Mouse (Mus musculus) heart, embryonic 13.5 days (tissue): ENCODE results near the gene Olfr71. TPM values are rescaled to one million over a fixed set of nuclear protein-coding genes. Genes with fewer than 3 reads are reported as not detected.

Source experiments
- ATAC-seq: fragments of 200-750 bp; cut with Nextera tagmentation; 2 replicates; pipeline ENCODE4 v1.8.0; 2017; ENCODE audit warnings: moderate TSS enrichment; ENCODE audit not compliant: insufficient number of reproducible peaks, low FRiP score, low TSS enrichment; ENCODE audit errors: extremely low read depth
- H3K27ac ChIP-seq: fragments of 300-500 bp; sonication (generic); replicated peaks from 2 replicates; pipeline ENCODE4 v1.5.1; 2015; ENCODE audit warnings: moderate library complexity, mild to moderate bottlenecking, inconsistent platforms
- H3K27me3 ChIP-seq: fragments of 300-500 bp; sonication (generic); replicated peaks from 2 replicates; pipeline ENCODE4 v1.6.1; 2015; ENCODE audit warnings: mild to moderate bottlenecking, inconsistent platforms
- H3K36me3 ChIP-seq: fragments of 300-500 bp; sonication (generic); 2 replicates; pipeline ENCODE4 v1.6.1; 2015; ENCODE audit warnings: mild to moderate bottlenecking, inconsistent platforms
- H3K4me1 ChIP-seq: fragments of 300-500 bp; sonication (generic); 2 replicates; pipeline ENCODE4 v1.6.1; 2015; ENCODE audit warnings: inconsistent platforms
- H3K4me2 ChIP-seq: fragments of 300-500 bp; sonication (generic); 2 replicates; pipeline ENCODE4 v1.6.1; 2015; ENCODE audit warnings: inconsistent platforms, mild to moderate bottlenecking, moderate library complexity
- H3K4me3 ChIP-seq: fragments of 300-500 bp; sonication (generic); 2 replicates; pipeline ENCODE4 v1.5.1; 2015; ENCODE audit warnings: moderate library complexity, mild to moderate bottlenecking, inconsistent platforms
- H3K9ac ChIP-seq: fragments of 300-500 bp; sonication (generic); 2 replicates; pipeline ENCODE4 v1.6.1; 2015; ENCODE audit warnings: inconsistent platforms, mild to moderate bottlenecking, moderate library complexity
- H3K9me3 ChIP-seq: fragments of 300-500 bp; sonication (generic); 2 replicates; pipeline ENCODE4 v1.6.1; 2016; ENCODE audit warnings: inconsistent platforms
- WGBS: fragments of 180-500 bp; shearing (Covaris S2); methylation state at CpG from one replicate; pipeline ENCODE4 v1.1.7; 2015; ENCODE audit warnings: mixed read lengths; 5-methylcytosine and 5-hydroxymethylcytosine counted together
- polyA plus RNA-seq: library from polyadenylated mRNA; unstranded; fragments of >200 nt; fragmentation: Nextera tagmentation; extraction: Ambion mirVana; gene quantifications from 2 replicates; pipeline ENCODE4 v1.2.1, GENCODE M21; 2015

Gene Olfr71
- polyA plus RNA-seq, 1 experiment from 2014 or later, result not detected

DNA sequence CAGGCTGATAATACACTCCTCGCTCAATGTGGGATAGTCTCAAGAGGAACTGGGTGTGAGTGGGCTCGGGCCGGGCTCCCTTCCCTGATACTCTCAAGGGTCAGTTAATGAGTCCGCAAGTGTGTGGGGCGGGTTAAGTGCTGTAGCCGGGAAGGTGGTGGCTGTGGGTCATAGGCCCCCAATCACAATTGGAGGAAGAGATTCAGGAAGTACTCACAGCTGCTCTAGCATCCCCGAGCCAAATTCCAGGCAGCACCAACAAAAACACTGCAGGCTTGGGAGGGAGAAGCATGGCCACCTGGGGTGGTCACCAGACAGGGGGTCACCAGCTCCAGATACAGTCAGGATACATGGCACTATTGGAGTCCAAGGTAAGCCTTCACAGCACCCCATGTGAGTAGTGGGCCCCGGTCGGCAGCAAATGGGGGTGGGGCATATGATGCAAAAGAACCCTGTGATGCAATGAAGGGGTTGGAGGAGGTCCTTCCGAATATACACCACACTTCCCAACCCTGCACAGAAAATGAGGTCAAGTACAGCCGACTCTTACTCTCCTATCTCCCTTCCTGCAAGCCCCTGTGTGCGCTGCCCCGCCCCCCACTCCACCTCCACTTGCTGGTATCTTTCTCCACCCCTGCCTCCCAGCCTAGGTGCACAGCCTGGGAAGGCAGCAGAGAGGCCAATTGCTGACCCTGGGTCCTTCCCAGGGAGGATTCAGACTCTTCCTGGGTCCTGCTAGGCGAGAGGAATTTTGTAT, 19.9 kb upstream of the Olfr71 start, which contains the start of gene Spaar:
Gene Spaar, plus strand, starts transcription at position 241 of the 757 bp plus-strand sequence.
- no peak for ATAC-seq

DNA sequence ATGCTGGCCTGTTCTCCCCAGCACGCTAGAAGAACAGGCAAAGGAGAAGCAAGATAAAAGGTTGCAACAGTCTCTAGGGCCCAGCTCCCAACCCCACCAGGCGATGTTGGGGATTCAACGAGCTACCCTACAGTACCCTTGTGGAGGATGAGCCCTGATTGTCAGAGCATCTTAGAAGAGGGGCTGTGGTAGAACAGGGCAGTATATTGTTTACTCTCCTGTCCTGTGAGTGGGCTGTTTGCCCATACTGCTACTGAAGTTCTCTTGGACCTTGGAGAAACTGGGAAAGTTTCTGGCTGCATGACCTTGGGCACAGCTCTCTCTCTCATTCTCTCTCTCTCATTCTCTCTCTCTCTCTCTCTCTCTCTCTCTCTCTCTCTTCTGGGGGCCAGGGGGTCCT, 19.1 kb upstream of the Olfr71 start:
- Histone ChIP-seq H3K9me3 (no peaks in the 10 kb centered on the region), H3K36me3 (no peaks in the 10 kb centered on the region), H3K9ac (peak overlapping the region; percentile 41; the same call in 1 of the 2 replicates), H3K4me3 (no peak overlapping the region), H3K27me3 (no peaks in the 10 kb centered on the region), H3K4me2 (peak overlapping the region; percentile 23), H3K27ac (peak overlapping the region; percentile 85), H3K4me1 (peaks cover 79% of the 10 kb centered on the region)
- ATAC-seq, result no peak
- 24% methylated on average over 3 of the region's 3 CpGs for WGBS

More for the DNA sequence above, 19.9 kb upstream of the Olfr71 start, which contains the start of gene Spaar:
- H3K36me3 ChIP-seq, result no peaks in the 10 kb centered on the region
- peak within 1 kb of the TSS; percentile 41; the same call in 1 of the 2 replicates for H3K9ac ChIP-seq
- H3K4me3 ChIP-seq, result no peak within 1 kb of the TSS
- H3K9me3 ChIP-seq, result no peaks in the 10 kb centered on the region
- peaks cover 79% of the 10 kb centered on the region for H3K4me1 ChIP-seq
- H3K27me3 ChIP-seq, result no peaks in the 10 kb centered on the region
- peak within 1 kb of the TSS; percentile 23 for H3K4me2 ChIP-seq
- peak within 1 kb of the TSS; percentile 85 for H3K27ac ChIP-seq
- 25% methylated on average over 14 of the region's 14 CpGs for WGBS

DNA sequence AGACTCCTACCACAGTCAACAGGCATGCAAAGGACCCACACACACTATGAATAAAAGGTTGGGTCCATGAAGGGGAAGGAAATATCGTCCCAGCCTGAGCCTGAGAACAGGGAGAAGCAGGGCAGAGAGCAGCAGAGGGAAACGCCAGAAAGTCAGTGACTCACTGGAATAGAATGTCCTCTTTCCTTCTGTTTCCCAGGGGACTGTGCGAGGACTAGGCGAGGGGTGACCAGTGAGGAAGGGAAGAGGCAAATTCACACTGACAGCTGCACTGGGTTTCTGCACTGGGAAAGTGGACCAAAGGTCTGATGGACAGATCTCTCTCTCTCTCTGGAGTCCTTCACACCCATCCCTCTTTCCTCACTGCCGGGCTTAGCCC, 18.5 kb upstream of the Olfr71 start:
- H3K4me1 ChIP-seq, result peaks cover 76% of the 10 kb centered on the region
- ATAC-seq, result no peak; the same call in 1 of the 2 replicates
- no peaks in the 10 kb centered on the region for H3K27me3 ChIP-seq
- H3K9me3 ChIP-seq, result no peaks in the 10 kb centered on the region
- peak overlapping the region; percentile 23 for H3K4me2 ChIP-seq
- H3K9ac ChIP-seq, result peak overlapping the region; percentile 41
- 5% methylated on average over 5 of the region's 5 CpGs for WGBS
- no peak overlapping the region for H3K4me3 ChIP-seq
- no peaks in the 10 kb centered on the region for H3K36me3 ChIP-seq
- peak overlapping the region; percentile 85 for H3K27ac ChIP-seq

DNA sequence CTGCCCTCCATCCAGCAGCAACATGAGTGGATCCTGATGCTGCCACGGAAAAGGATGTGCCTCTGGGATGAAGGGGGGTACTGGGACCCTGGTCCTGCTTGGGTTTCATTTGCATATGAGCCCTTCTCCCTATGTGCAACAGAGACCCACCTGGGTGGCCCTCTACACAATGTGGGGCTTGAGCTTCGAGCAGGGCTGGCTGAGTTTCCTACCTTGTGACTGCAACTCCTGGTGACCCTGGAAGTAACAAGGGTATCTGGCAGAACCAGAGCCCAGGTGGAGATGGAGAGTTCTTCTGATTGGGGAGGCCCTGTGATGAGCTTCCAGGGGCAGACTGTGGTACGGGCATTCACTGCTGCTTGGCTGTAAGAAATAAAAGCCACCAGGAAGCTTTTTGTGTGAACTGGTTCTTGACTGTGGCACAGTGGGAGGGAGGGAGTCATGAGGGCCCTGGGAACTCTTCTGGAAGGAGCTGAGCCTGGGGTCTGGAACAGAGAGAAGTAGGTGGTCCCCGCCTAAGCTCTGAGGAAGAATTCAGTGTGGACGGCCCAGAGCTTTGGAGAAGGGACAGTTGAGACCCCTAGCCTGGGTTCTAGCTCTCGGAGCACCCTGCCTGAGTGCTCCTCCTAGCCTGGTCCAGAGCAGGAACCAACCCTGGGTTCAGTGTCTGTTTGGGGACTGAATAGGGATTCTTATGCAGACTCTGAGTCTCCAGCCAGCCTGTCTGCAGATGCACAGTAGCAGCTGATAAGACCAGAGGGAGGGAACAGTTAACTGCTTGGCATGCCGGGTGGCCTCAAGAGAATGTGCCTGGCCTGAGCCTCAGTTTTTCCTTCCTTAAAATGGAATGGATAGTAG, 17.9 kb upstream of the Olfr71 start:
- H3K9me3 ChIP-seq, result no peaks in the 10 kb centered on the region
- 49% methylated on average over 7 of the region's 7 CpGs for WGBS
- no peak overlapping the region for H3K4me3 ChIP-seq
- H3K9ac ChIP-seq, result peak overlapping the region; percentile 41
- no peaks in the 10 kb centered on the region for H3K27me3 ChIP-seq
- no peak for ATAC-seq
- no peaks in the 10 kb centered on the region for H3K36me3 ChIP-seq
- H3K27ac ChIP-seq, result peak overlapping the region; percentile 85
- peaks cover 70% of the 10 kb centered on the region for H3K4me1 ChIP-seq
- H3K4me2 ChIP-seq, result peak overlapping the region; percentile 23; the same call in 1 of the 2 replicates

DNA sequence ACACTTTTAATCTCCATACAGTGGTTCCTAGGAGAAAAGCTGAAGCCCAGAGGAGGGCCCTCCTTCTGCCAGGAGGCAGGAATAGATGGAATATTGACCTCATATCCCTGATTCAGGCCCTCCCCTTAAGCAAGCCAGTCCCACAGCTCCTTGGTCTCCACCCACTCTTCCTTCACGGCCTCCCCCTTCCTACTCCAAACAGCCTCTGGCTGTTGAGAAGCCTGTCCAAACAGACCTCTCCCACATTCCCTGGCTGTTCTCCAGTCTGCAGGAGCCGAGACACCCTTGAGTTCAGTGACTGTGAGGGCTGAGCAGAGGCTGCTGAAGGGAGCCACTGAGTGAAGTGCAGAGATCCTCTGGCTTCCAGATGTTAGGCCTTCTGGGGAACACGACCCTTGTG, 16.9 kb upstream of the Olfr71 start, which contains the start of gene Hrct1:
Gene Hrct1, plus strand, starts transcription at position 194 of the 400 bp plus-strand sequence.
- Histone ChIP-seq H3K36me3 (no peaks in the 10 kb centered on the region), H3K9ac (peak within 1 kb of the TSS; percentile 41), H3K4me1 (peaks cover 61% of the 10 kb centered on the region), H3K27me3 (no peaks in the 10 kb centered on the region), H3K9me3 (no peaks in the 10 kb centered on the region), H3K27ac (peak within 1 kb of the TSS; percentile 85), H3K4me3 (no peak within 1 kb of the TSS), H3K4me2 (no peak within 1 kb of the TSS)
- WGBS, result 22% methylated on average over 3 of the region's 3 CpGs
- ATAC-seq, result peak; percentile 41; the same call in 1 of the 2 replicates

DNA sequence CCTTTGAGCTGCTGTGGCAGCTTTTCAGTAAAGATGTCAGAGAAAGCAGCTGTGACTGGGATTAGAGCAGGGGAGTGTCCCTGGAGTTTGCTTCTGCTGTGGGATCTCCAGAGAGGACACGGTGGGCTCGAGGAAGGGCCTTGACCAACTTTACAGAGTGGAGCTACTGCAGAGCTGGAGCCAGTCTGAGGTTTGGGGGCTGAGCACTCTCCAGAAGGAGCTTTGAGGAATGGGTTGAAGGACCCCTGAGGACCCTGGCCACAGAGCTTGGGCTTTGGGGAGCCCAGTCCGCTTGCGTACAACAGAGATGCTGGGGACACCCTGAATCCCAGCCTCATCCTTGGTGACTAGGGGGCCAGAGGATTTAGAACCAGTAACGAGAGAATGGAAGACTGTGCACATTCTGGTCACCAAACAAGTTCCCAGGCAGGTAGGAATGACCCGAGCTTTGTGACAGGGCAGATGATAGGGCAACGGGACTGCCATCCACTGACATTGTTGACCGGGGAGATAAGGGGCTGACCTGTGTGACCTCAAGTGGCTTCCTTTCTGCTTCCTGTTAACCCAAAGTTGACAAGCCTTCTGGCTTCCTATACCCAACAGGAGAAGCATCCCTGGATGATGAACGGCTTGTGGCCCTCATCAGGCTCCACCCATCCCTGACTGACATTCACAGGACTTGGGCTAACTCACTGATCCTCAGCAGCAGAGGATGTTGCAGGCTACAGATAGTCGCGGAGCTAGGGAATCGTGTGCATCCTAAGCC, 16.4 kb upstream of the Olfr71 start:
- Histone ChIP-seq H3K9ac (no peak overlapping the region), H3K9me3 (no peaks in the 10 kb centered on the region), H3K4me1 (peaks cover 55% of the 10 kb centered on the region), H3K27me3 (no peaks in the 10 kb centered on the region), H3K4me2 (no peak overlapping the region), H3K4me3 (no peak overlapping the region), H3K27ac (peak overlapping the region; percentile 85), H3K36me3 (no peaks in the 10 kb centered on the region)
- ATAC-seq, result no peak
- 45% methylated on average over 12 of the region's 12 CpGs for WGBS

DNA sequence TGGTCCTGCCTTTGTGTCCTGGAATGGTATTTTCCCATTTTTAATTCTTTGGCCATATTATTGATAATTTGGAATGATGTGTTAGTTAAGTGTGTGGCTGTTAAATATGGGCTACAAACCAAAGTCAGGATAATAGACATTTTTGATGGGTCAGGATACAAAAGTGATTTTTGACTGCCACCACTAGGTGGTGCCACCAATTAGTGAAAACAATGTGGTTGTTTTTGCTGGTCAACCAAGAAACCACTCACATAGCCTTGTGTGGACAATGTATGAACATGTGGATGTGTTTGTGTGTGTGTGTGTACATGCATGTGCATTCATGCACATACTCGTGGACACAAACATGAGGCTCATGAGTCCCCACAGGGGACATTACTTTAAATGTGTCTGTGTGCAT, 14.7 kb upstream of the Olfr71 start:
- H3K27ac ChIP-seq, result no peak overlapping the region
- peaks cover 50% of the 10 kb centered on the region for H3K4me1 ChIP-seq
- H3K9me3 ChIP-seq, result no peaks in the 10 kb centered on the region
- H3K4me2 ChIP-seq, result no peak overlapping the region
- WGBS, result 10% methylated on average over 1 of the region's 1 CpGs
- no peaks in the 10 kb centered on the region for H3K36me3 ChIP-seq
- H3K27me3 ChIP-seq, result no peaks in the 10 kb centered on the region
- no peak for ATAC-seq
- no peak overlapping the region for H3K9ac ChIP-seq
- H3K4me3 ChIP-seq, result no peak overlapping the region

DNA sequence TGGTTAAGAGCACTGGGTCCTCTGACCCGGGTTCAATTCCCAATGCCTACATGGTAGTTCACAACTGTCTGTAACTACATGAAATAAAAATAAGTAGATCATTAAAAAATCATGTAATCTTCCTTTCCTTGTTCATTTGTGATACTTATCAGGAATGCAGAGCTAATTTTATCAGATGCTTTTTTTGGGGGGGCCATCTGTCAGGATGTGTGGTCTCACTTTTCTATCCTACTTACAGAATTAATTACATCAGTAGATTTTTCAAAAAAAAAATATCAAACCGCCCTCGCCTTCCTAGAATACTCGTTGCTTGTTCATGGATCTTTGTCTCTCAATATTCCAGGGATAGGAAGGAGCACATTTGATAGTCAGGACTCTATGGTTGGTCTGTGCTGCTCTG, 12.1 kb upstream of the Olfr71 start:
- 79% methylated on average over 4 of the region's 4 CpGs for WGBS
- H3K4me2 ChIP-seq, result no peak overlapping the region

DNA sequence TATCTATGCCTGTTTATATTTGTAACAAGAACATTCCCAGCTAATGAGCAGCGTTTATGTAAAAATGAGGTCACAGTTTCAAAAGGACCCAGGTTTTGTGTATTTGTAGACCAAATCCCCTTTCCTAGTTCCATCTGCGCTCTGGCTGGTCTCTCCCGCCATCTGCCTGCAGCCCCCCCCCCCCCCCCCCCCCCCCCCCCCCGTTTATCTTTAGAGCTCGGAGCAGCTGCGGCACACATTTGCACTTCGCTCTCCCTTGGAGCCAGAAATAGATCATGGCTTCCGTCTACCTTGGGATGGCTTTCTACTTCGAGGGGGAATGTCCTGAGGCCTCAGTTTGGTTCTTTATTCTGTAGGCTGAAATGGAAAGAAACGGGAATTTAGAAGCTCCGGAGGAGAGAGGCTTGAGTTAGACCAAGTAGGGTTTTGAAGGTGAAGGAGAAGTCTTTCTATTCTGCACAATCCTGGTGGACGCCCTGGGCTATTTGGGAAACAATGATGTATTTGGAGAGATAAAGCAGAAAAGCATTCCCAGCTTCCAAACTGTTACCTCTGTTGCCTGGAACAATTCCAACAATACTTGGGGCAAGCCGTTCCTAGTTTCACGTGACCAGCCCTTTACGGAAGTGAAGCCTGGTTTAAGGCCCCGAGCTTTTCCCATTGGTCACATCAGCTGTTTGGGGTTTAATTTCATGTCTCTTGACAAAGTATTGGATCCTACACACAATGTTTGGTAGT, 10.6 kb upstream of the Olfr71 start:
- ATAC-seq, result no peak
- no peak overlapping the region for H3K4me3 ChIP-seq
- WGBS, result 35% methylated on average over 14 of the region's 16 CpGs
- H3K9ac ChIP-seq, result 0 out of 2 replicates have a peak overlapping the region, but pooled peaks have one; percentile 19
- H3K9me3 ChIP-seq, result no peaks in the 10 kb centered on the region
- H3K36me3 ChIP-seq, result no peaks in the 10 kb centered on the region
- H3K4me2 ChIP-seq, result peak overlapping the region; percentile 45
- peaks cover 11% of the 10 kb centered on the region for H3K4me1 ChIP-seq
- H3K27me3 ChIP-seq, result peaks cover 3% of the 10 kb centered on the region; the same call in 1 of the 2 replicates
- H3K27ac ChIP-seq, result peak overlapping the region; percentile 78

More for the DNA sequence above, 12.1 kb upstream of the Olfr71 start:
- no peak for ATAC-seq
- no peaks in the 10 kb centered on the region for H3K9me3 ChIP-seq
- H3K4me3 ChIP-seq, result no peak overlapping the region
- no peak overlapping the region for H3K9ac ChIP-seq
- peaks cover 24% of the 10 kb centered on the region for H3K4me1 ChIP-seq
- no peaks in the 10 kb centered on the region for H3K36me3 ChIP-seq
- H3K27ac ChIP-seq, result no peak overlapping the region
- H3K27me3 ChIP-seq, result no peaks in the 10 kb centered on the region

DNA sequence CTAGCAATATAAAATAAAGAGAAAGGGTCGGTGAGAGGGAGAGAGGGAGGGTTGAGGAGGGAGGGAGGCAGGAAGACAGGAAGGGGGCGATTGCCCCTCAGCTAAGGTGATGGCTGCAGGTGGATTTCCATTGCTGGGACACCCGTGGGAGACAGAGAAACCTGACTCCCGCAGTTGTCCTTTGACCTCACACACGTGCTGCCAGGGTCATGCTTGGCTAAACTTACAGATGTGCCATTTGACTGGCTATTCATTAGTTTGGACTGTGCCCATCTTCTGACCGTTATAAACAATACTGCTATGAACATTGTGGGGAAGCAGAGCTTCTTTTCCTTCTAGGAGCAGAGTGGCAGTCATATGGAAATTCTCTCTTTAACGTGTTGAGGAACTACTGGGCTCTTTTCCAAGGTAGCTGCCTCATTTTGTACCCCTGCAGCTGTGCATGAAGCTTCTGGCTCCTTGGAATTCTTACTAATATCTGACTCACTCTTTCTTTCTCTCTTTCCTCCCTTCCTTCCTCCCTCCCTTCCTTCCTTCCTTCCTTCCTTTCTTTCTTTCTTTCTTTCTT, 3.7 kb upstream of the Olfr71 start:
- Histone ChIP-seq H3K9ac (no peak overlapping the region), H3K27me3 (peaks cover 8% of the 10 kb centered on the region; the same call in 1 of the 2 replicates), H3K27ac (no peak overlapping the region), H3K9me3 (no peaks in the 10 kb centered on the region), H3K4me1 (peaks cover 20% of the 10 kb centered on the region), H3K4me3 (no peak overlapping the region), H3K36me3 (no peaks in the 10 kb centered on the region), H3K4me2 (no peak overlapping the region)
- no peak for ATAC-seq
- 45% methylated on average over 7 of the region's 7 CpGs for WGBS
